Mouse (Mus musculus): ENCODE data around the gene Tsks.

- TF ChIP-seq POLR2A (IDR thresholded peaks at IDR 0.05; ENCODE audit: insufficient read length, low read depth) (no peak), REST (IDR thresholded peaks at IDR 0.05; ENCODE audit: insufficient read depth, insufficient read length) (no peak), MAX (IDR thresholded peaks at IDR 0.05; ENCODE audit: low read depth) (no peak), USF1 (IDR thresholded peaks at IDR 0.05; ENCODE audit: low read depth) (no peak), MYOD1 (IDR thresholded peaks at IDR 0.05; ENCODE audit: control insufficient read depth in 1 of 3, insufficient read length in 2 of 3, low read depth in 2 of 3) (no peak), TCF12 (IDR thresholded peaks at IDR 0.05; ENCODE audit: insufficient read depth, poor library complexity, severe bottlenecking) (no peak), POLR2AphosphoS2 (IDR thresholded peaks at IDR 0.05; ENCODE audit: insufficient read length, low read depth) (peak; percentile 57), TCF3 (IDR thresholded peaks at IDR 0.05; ENCODE audit: insufficient read length, low read depth) (no peak), MYOG (IDR thresholded peaks at IDR 0.05; ENCODE audit: control insufficient read depth in 1 of 3, insufficient read depth in 1 of 3, insufficient read length in 2 of 3, low read depth in 2 of 3) (no peak), SRF (IDR thresholded peaks at IDR 0.05; ENCODE audit: control insufficient read depth, insufficient read length, low read depth) (no peak), E2F4 (IDR thresholded peaks at IDR 0.05; ENCODE audit: insufficient read depth) (no peak)
These were observed 55.0 kb downstream of the Tsks start for GRCm38 (mm10) chr7:44997940-44998428.

All from myocyte (in vitro differentiated cells).